21 mouse cellular contexts compared by ENCODE assay signal in genomic region chr17:7877878-7878277, GRCm38 (mm10). TPM values are rescaled to one million over a fixed set of nuclear protein-coding genes. Genes with fewer than 3 reads are reported as not detected.
A peak's percentile ranks its signal among the peaks of the same experiment; 100 is the strongest.
DNase-seq lines count a peak whose midpoint lies in the region; ATAC-seq and TF ChIP-seq lines count a peak whose summit lies in the region.
"Had no signal": no experiment of that assay in that cellular context is flagged by ENCODE, and none has a peak within 500 bp of the region (broad histone marks: within the 10 kb centered on the region; RNA-seq: fewer than 3 reads in every experiment).

No protein-coding gene starts in this region.

- H3K4me1 ChIP-seq in bone marrow, adult 2 months (ENCODE audit: control insufficient read depth, insufficient read depth, low read length): peaks cover 8% of the 10 kb centered on the region; the same call in 1 of the 2 replicates
- no peaks in the 10 kb centered on the region for H3K4me1 ChIP-seq in stomach, postnatal 0 days (replicated peaks; ENCODE audit: control insufficient read depth, insufficient read depth)
- H3K4me1 ChIP-seq: intestine, embryonic 15.5 days; megakaryocyte, embryonic 14.5 days had no signal

- ATAC-seq in stomach, postnatal 0 days (ENCODE audit: low FRiP score, low TSS enrichment): no peak
- ATAC-seq: forebrain, embryonic 16.5 days; intestine, embryonic 15.5 days had no signal

- no peaks in the 10 kb centered on the region for H3K36me3 ChIP-seq in stomach, postnatal 0 days (ENCODE audit: control insufficient read depth, insufficient read depth, low read length)
- H3K36me3 ChIP-seq: embryonic facial prominence, embryonic 12.5 days; hindbrain, embryonic 10.5 days; intestine, embryonic 15.5 days; liver, embryonic 13.5 days; neural tube, embryonic 12.5 days had no signal

- TF ChIP-seq POLR2A in bone marrow, adult 2 months (IDR thresholded peaks at IDR 0.05; ENCODE audit: borderline replicate concordance, control insufficient read depth, low read depth, low read length): no peak

- WGBS in bone marrow, adult 2 months: 3% methylated on average over 2 of the region's 2 CpGs
- 41% methylated on average over 2 of the region's 2 CpGs for WGBS in stomach, postnatal 0 days

- TF ChIP-seq CTCF in bone marrow, adult 2 months (IDR thresholded peaks at IDR 0.05; ENCODE audit: control insufficient read depth, insufficient read depth, low read length): no peak
- no peak for TF ChIP-seq CTCF in stomach, postnatal 0 days (IDR thresholded peaks at IDR 0.05; ENCODE audit: low read depth)

- no peak overlapping the region for H3K9ac ChIP-seq in stomach, postnatal 0 days (ENCODE audit: low read length)
- H3K9ac ChIP-seq: embryonic facial prominence, embryonic 12.5 days; intestine, embryonic 15.5 days; liver, embryonic 13.5 days; neural tube, embryonic 12.5 days had no signal

- H3K9me3 ChIP-seq in stomach, postnatal 0 days (ENCODE audit: control insufficient read depth, low read length): no peaks in the 10 kb centered on the region
- H3K9me3 ChIP-seq: embryonic facial prominence, embryonic 12.5 days; hindbrain, embryonic 10.5 days; intestine, embryonic 15.5 days; liver, embryonic 13.5 days; megakaryocyte, embryonic 14.5 days; neural tube, embryonic 12.5 days had no signal

- H3K27ac ChIP-seq in bone marrow, adult 2 months (ENCODE audit: control insufficient read depth, insufficient read depth, low read depth, low read length, poor library complexity): peak overlapping the region; percentile 15
- no peak overlapping the region for H3K27ac ChIP-seq in stomach, postnatal 0 days (replicated peaks)
- H3K27ac ChIP-seq: embryonic facial prominence, embryonic 12.5 days; hindbrain, embryonic 10.5 days; intestine, embryonic 15.5 days; liver, embryonic 13.5 days; neural tube, embryonic 12.5 days had no signal

- H3K4me2 ChIP-seq in stomach, postnatal 0 days (replicated peaks; ENCODE audit: low read depth): no peak overlapping the region
- H3K4me2 ChIP-seq: embryonic facial prominence, embryonic 12.5 days; intestine, embryonic 15.5 days; liver, embryonic 13.5 days; neural tube, embryonic 12.5 days had no signal

- peak; percentile 52 to 70 for DNase-seq in frontal cortex, adult 2 months (ENCODE audit: extremely low spot score in 1 of 2, low spot score in 1 of 2)
- no peak for DNase-seq in frontal cortex, postnatal 25 days (ENCODE audit: low spot score in 2 of 2)
- DNase-seq in right cerebral cortex, postnatal 25 days: peak; percentile 43
- DNase-seq in right cerebral cortex, postnatal 10 days (ENCODE audit: low spot score in 2 of 2): no peak
- DNase-seq in stomach, postnatal 0 days (ENCODE audit: low spot score): no peak
- no peak for DNase-seq in adrenal gland, adult 8-10 months
- DNase-seq: adrenal gland, postnatal 25 days; cerebellum, adult 8-10 months; gastrocnemius, postnatal 10 days; kidney, postnatal 4 days; left cerebral cortex, postnatal 4 days; liver, embryonic 13.5 days; thymus, postnatal 25 days had no signal

- H3K27me3 ChIP-seq in stomach, postnatal 0 days (ENCODE audit: control insufficient read depth, insufficient read depth, low read length): no peaks in the 10 kb centered on the region
- H3K27me3 ChIP-seq: embryonic facial prominence, embryonic 12.5 days; intestine, embryonic 15.5 days; liver, embryonic 13.5 days; neural tube, embryonic 12.5 days had no signal

- no peak overlapping the region for H3K4me3 ChIP-seq in bone marrow, adult 2 months (replicated peaks; ENCODE audit: control insufficient read depth, low read depth, low read length)
- H3K4me3 ChIP-seq in stomach, postnatal 0 days (ENCODE audit: low read depth, low read length): no peak overlapping the region
- H3K4me3 ChIP-seq: embryonic facial prominence, embryonic 12.5 days; hindbrain, embryonic 10.5 days; intestine, embryonic 15.5 days; liver, embryonic 13.5 days; megakaryocyte, embryonic 14.5 days; neural tube, embryonic 12.5 days had no signal

- no peak for TF ChIP-seq EP300 in stomach, postnatal 0 days (optimal IDR thresholded peaks at IDR 0.05)

RNA-seq across cellular contexts. Expression of gene Tagap, which starts 47.9 kb away (rescaled TPM):
- 0.65 and 0.78 TPM in 2 replicates for polyA plus RNA-seq in frontal cortex, adult 2 months (2012; rRNA removed)
- 3.6 and 8.7 TPM in 2 replicates for polyA plus RNA-seq in bone marrow, adult 2 months (2011; ENCODE audit: insufficient read depth, insufficient read length, low replicate concordance, missing spikeins)
- 0.51 and 0.61 TPM in 2 replicates for polyA plus RNA-seq in stomach, postnatal 0 days (2015; fragmentation: Nextera tagmentation; extraction: Ambion mirVana)
- 1 to 10 TPM; 6.0 to 7.5 (median 6.9) TPM for total RNA-seq in adrenal gland, adult 8-10 months (2022)

RNA-seq across cellular contexts. Expression of gene Fndc1, which starts 50.8 kb away (rescaled TPM):
- 7.5 and 7.6 TPM in 2 replicates for polyA plus RNA-seq in frontal cortex, adult 2 months (2012; rRNA removed)
- polyA plus RNA-seq in bone marrow, adult 2 months (2011; ENCODE audit: insufficient read depth, insufficient read length, low replicate concordance, missing spikeins): 0.25 and 0.38 TPM in 2 replicates
- 25.7 and 27.0 TPM in 2 replicates for polyA plus RNA-seq in stomach, postnatal 0 days (2015; fragmentation: Nextera tagmentation; extraction: Ambion mirVana)
- total RNA-seq in adrenal gland, adult 8-10 months (2022): 1 to 10 TPM; 4.4 to 7.5 (median 5.8) TPM
- total RNA-seq: common myeloid progenitor, adult 5-6 weeks had no signal

Comparison
In these comparisons a context has a peak if more than half of its experiments do, and no peak if none do; other contexts are left out.
1. DNase-seq: peak in frontal cortex, adult 2 months (2 of 2) and right cerebral cortex, postnatal 25 days (single experiment); none in frontal cortex, postnatal 25 days (0 of 2), right cerebral cortex, postnatal 10 days (0 of 2), stomach, postnatal 0 days (single experiment) and adrenal gland, adult 8-10 months (single experiment).